Mouse (Mus musculus): ENCODE results near the gene Syce2. TPM values are rescaled to one million over a fixed set of nuclear protein-coding genes. Genes with fewer than 3 reads are reported as not detected.

Syce2 gene
- total and polyA plus RNA-seq, 3 experiments: 0.54 TPM; not detected in 2

- Histone ChIP-seq H3K27ac (ENCODE audit: insufficient read depth, low read depth) (no peak overlapping the region), H3K9me3 (replicated peaks; ENCODE audit: low read length) (peaks cover 6% of the 10 kb centered on the region), H3K36me3 (replicated peaks in 1 of 2; ENCODE audit: control insufficient read depth in 1 of 2, insufficient read depth in 1 of 2, low read length in 1 of 2) (peaks cover 5 to 30% of the 10 kb centered on the region in 2 experiments), H3K4me3 (replicated peaks in 1 of 3; ENCODE audit: low read depth in 2 of 3, low read length in 2 of 3, poor library complexity in 1 of 3) (no peak overlapping the region), H3K9ac (ENCODE audit: insufficient read depth, low read depth) (no peak overlapping the region), H3K4me2 (ENCODE audit: insufficient read depth, low read depth, poor library complexity, severe bottlenecking) (no peak overlapping the region), H3K4me1 (ENCODE audit: control insufficient read depth in 1 of 2, insufficient read depth in 2 of 2) (no peaks in the 10 kb centered on the region), H3K79me2 (replicated peaks; ENCODE audit: control insufficient read depth, extremely low read depth, insufficient read depth, poor library complexity, severe bottlenecking) (no peaks in the 10 kb centered on the region), H3K27me3 (replicated peaks) (no peaks in the 10 kb centered on the region)
- in situ Hi-C loops (cut with MboI; ENCODE audit: low pct_ligation_motif_present, low pct_unique_long_range_greater_than_20kb, low sequenced_read_pairs) (no loop called here), dilution Hi-C loops (cut with MboI; ENCODE audit: extremely low pct_ligation_motif_present, extremely low pct_unique_long_range_greater_than_20kb, low sequenced_read_pairs) (no loop called here)
- DNase-seq (ENCODE audit: extremely low read depth): no peak
- TF ChIP-seq USF1 (IDR thresholded peaks at IDR 0.05; ENCODE audit: low read depth, low read length) (no peak), ZC3H11A (IDR thresholded peaks at IDR 0.05; ENCODE audit: low read depth, low read length) (no peak), USF2 (conservative IDR thresholded peaks at IDR 0.05; ENCODE audit: low read depth, low read length) (no peak), GABPA (IDR thresholded peaks at IDR 0.05; ENCODE audit: insufficient replicate concordance, low read depth, low read length) (no peak), JUND (conservative IDR thresholded peaks at IDR 0.05; ENCODE audit: low read depth, low read length) (no peak), MAX (IDR thresholded peaks at IDR 0.05; ENCODE audit: low read length) (no peak), TCF12 (IDR thresholded peaks at IDR 0.05; ENCODE audit: low read depth, low read length) (no peak), JUN (IDR thresholded peaks at IDR 0.05; ENCODE audit: insufficient read depth, low read depth, low read length) (no peak)
Observed at GRCm38 (mm10) chr8:84917781-84918180, 45.9 kb downstream of the Syce2 start.

GRCm38 (mm10) chr8:84918646-84919045 is 46.7 kb downstream of the Syce2 start:
- H3K36me3 ChIP-seq (replicated peaks in 1 of 2; ENCODE audit: control insufficient read depth in 1 of 2, insufficient read depth in 1 of 2, low read length in 1 of 2): peaks cover 0 to 23% of the 10 kb centered on the region in 2 experiments
- no peak for TF ChIP-seq JUND (conservative IDR thresholded peaks at IDR 0.05; ENCODE audit: low read depth, low read length)
- no peak for TF ChIP-seq BHLHE40 (IDR thresholded peaks at IDR 0.05; ENCODE audit: low read depth, low read length)
- TF ChIP-seq ZNF384 (IDR thresholded peaks at IDR 0.05; ENCODE audit: low read depth, low read length): no peak
- no peak for TF ChIP-seq USF2 (conservative IDR thresholded peaks at IDR 0.05; ENCODE audit: low read depth, low read length)
- no peak for TF ChIP-seq TBP (conservative IDR thresholded peaks at IDR 0.05; ENCODE audit: low read depth, low read length)
- no peak for TF ChIP-seq SMC3 (IDR thresholded peaks at IDR 0.05; ENCODE audit: low read depth, low read length)
- no peak for TF ChIP-seq ZC3H11A (IDR thresholded peaks at IDR 0.05; ENCODE audit: low read depth, low read length)
- no peak for TF ChIP-seq POLR2A (IDR thresholded peaks at IDR 0.05; ENCODE audit: low read depth, low read length)
- TF ChIP-seq NRF1 (IDR thresholded peaks at IDR 0.05; ENCODE audit: low read depth, low read length): no peak
- TF ChIP-seq MEF2A (IDR thresholded peaks at IDR 0.05; ENCODE audit: borderline replicate concordance, low read depth, low read length): no peak
- TF ChIP-seq ZMIZ1 (IDR thresholded peaks at IDR 0.05; ENCODE audit: low read depth, low read length): no peak
- no peak for TF ChIP-seq POLR2AphosphoS2 (IDR thresholded peaks at IDR 0.05; ENCODE audit: low read depth, low read length)
- TF ChIP-seq MAX (IDR thresholded peaks at IDR 0.05; ENCODE audit: low read length): no peak
- no peak for TF ChIP-seq EP300 (IDR thresholded peaks at IDR 0.05; ENCODE audit: low read length)
- TF ChIP-seq ZKSCAN1 (IDR thresholded peaks at IDR 0.05; ENCODE audit: borderline replicate concordance, low read depth, low read length): no peak
- TF ChIP-seq USF1 (IDR thresholded peaks at IDR 0.05; ENCODE audit: low read depth, low read length): no peak
- no peaks in the 10 kb centered on the region for H3K27me3 ChIP-seq (replicated peaks)
- no peak overlapping the region for H3K9ac ChIP-seq (ENCODE audit: insufficient read depth, low read depth)
- in situ Hi-C loops (cut with MboI; ENCODE audit: low pct_ligation_motif_present, low pct_unique_long_range_greater_than_20kb, low sequenced_read_pairs): no loop called here
- H3K4me3 ChIP-seq (replicated peaks in 1 of 3; ENCODE audit: low read depth in 2 of 3, low read length in 2 of 3, poor library complexity in 1 of 3): no peak overlapping the region
- no peak overlapping the region for H3K27ac ChIP-seq (ENCODE audit: insufficient read depth, low read depth)
- no peak overlapping the region for H3K4me2 ChIP-seq (ENCODE audit: insufficient read depth, low read depth, poor library complexity, severe bottlenecking)
- H3K9me3 ChIP-seq (replicated peaks; ENCODE audit: low read length): peaks cover 2% of the 10 kb centered on the region
- no peak for DNase-seq (ENCODE audit: extremely low read depth)
- no peaks in the 10 kb centered on the region for H3K79me2 ChIP-seq (replicated peaks; ENCODE audit: control insufficient read depth, extremely low read depth, insufficient read depth, poor library complexity, severe bottlenecking)
- dilution Hi-C loops (cut with MboI; ENCODE audit: extremely low pct_ligation_motif_present, extremely low pct_unique_long_range_greater_than_20kb, low sequenced_read_pairs): no loop called here
- H3K4me1 ChIP-seq (ENCODE audit: control insufficient read depth in 1 of 2, insufficient read depth in 2 of 2): peaks cover 0 to 3% of the 10 kb centered on the region in 2 experiments; a peak in 1 of 4 replicates

Data from CH12.LX (cell line).